Mouse (Mus musculus): Measurements from ENCODE around the gene Mlc1.

Mlc1 gene

GRCm38 (mm10) chr15:88978281-88979137 lies at the start of gene Mlc1:
TSS of gene Mlc1 (minus strand) at chr15:88979007.
- no peak for ATAC-seq (ENCODE audit: low TSS enrichment)

- ATAC-seq (ENCODE audit: low TSS enrichment), result no peak
Observed at GRCm38 (mm10) chr15:89020492-89020891, 41.7 kb upstream of the Mlc1 start.

- no peak for ATAC-seq (ENCODE audit: low TSS enrichment)
Observed at GRCm38 (mm10) chr15:89020085-89020484, 41.3 kb upstream of the Mlc1 start.

- ATAC-seq (ENCODE audit: low TSS enrichment), result no peak
Observed at GRCm38 (mm10) chr15:89016722-89017121, 37.9 kb upstream of the Mlc1 start.

- no peak for ATAC-seq (ENCODE audit: low TSS enrichment)
Observed at GRCm38 (mm10) chr15:89007781-89008180, 29.0 kb upstream of the Mlc1 start.

- no peak for ATAC-seq (ENCODE audit: low TSS enrichment)
Observed at GRCm38 (mm10) chr15:89007002-89007401, 28.2 kb upstream of the Mlc1 start.

- no peak for ATAC-seq (ENCODE audit: low TSS enrichment)
Observed at GRCm38 (mm10) chr15:89001245-89001644, 22.4 kb upstream of the Mlc1 start.

GRCm38 (mm10) chr15:89000367-89000766 lies 21.6 kb upstream of the Mlc1 start:
- no peak for ATAC-seq (ENCODE audit: low TSS enrichment)

- no peak for ATAC-seq (ENCODE audit: low TSS enrichment)
Observed at GRCm38 (mm10) chr15:88999124-88999523, 20.3 kb upstream of the Mlc1 start.

- ATAC-seq (ENCODE audit: low TSS enrichment), result no peak
Observed at GRCm38 (mm10) chr15:88998636-88999035, 19.8 kb upstream of the Mlc1 start.

GRCm38 (mm10) chr15:88989236-88989635 lies 10.4 kb upstream of the Mlc1 start:
- no peak for ATAC-seq (ENCODE audit: low TSS enrichment)

GRCm38 (mm10) chr15:88982534-88983079 lies 3.8 kb upstream of the Mlc1 start, which contains the start of gene Mov10l1:
TSS of gene Mov10l1 (plus strand) at chr15:88982909.
- no peak for ATAC-seq (ENCODE audit: low TSS enrichment)

GRCm38 (mm10) chr15:88979138-88979446 lies 285 bp upstream of the Mlc1 start:
- no peak for ATAC-seq (ENCODE audit: low TSS enrichment)

GRCm38 (mm10) chr15:88972300-88972699 lies 6.5 kb downstream of the Mlc1 start:
- no peak for ATAC-seq (ENCODE audit: low TSS enrichment)

- ATAC-seq (ENCODE audit: low TSS enrichment), result no peak
Observed at GRCm38 (mm10) chr15:88964070-88964578, 14.7 kb downstream of the Mlc1 start.

GRCm38 (mm10) chr15:88957522-88957921 lies 21.3 kb downstream of the Mlc1 start:
- ATAC-seq (ENCODE audit: low TSS enrichment), result no peak

GRCm38 (mm10) chr15:88955342-88955741 lies 23.5 kb downstream of the Mlc1 start:
- no peak for ATAC-seq (ENCODE audit: low TSS enrichment)

- no peak; the same call in 1 of the 2 replicates for ATAC-seq (ENCODE audit: low TSS enrichment)
Observed at GRCm38 (mm10) chr15:88954368-88955072, 24.3 kb downstream of the Mlc1 start, which contains the start of gene Ttll8. TSS of gene Ttll8 (minus strand) at chr15:88954418.

- ATAC-seq (ENCODE audit: low TSS enrichment), result no peak
Observed at GRCm38 (mm10) chr15:88951246-88951645, 27.6 kb downstream of the Mlc1 start.

- no peak for ATAC-seq (ENCODE audit: low TSS enrichment)
Observed at GRCm38 (mm10) chr15:88946851-88947250, 32.0 kb downstream of the Mlc1 start.

- no peak for ATAC-seq (ENCODE audit: low TSS enrichment)
Observed at GRCm38 (mm10) chr15:88943896-88944551, 34.8 kb downstream of the Mlc1 start.

- no peak for ATAC-seq (ENCODE audit: low TSS enrichment)
Observed at GRCm38 (mm10) chr15:88942783-88943182, 36.0 kb downstream of the Mlc1 start.
